Mouse (Mus musculus): ENCODE data around the gene Rab43.

- TF ChIP-seq CTCF (IDR thresholded peaks at IDR 0.05; ENCODE audit: borderline replicate concordance, insufficient read depth, low read depth, low read length) (no peak), POLR2A (IDR thresholded peaks at IDR 0.05; ENCODE audit: borderline replicate concordance, insufficient read depth, low read length) (no peak)
Measured at GRCm38 (mm10) chr6:87746059-87746458, 65.9 kb downstream of the Rab43 start.

Data from cerebellum, adult 2 months (tissue).